Mouse (Mus musculus) lung, postnatal 0 days (tissue): Measurements from ENCODE around the gene Hoxa3.

Experiments
- CTCF ChIP-seq: IDR thresholded peaks from 2 replicates; pipeline ENCODE4 v1.5.1; 2016; ENCODE audit warnings: antibody characterized with exemption, mild to moderate bottlenecking
- EP300 ChIP-seq: IDR thresholded peaks from 2 replicates; pipeline ENCODE4 v1.6.1; 2016; ENCODE audit warnings: antibody characterized with exemption, mild to moderate bottlenecking, control low read depth

GRCm38 (mm10) chr6:52251177-52251879 is 38.2 kb upstream of the Hoxa3 start:
- TF ChIP-seq CTCF (no peak), EP300 (no peak)
